Mouse (Mus musculus) embryonic facial prominence, embryonic 14.5 days (tissue): ENCODE measurements around the gene Gm45261. TPM values are rescaled to one million over a fixed set of nuclear protein-coding genes. Genes with fewer than 3 reads are reported as not detected.

ENCODE experiments used
- ATAC-seq: fragments of 200-750 bp; cut with Nextera tagmentation; 2 replicates; pipeline ENCODE4 v1.8.0; 2017; ENCODE audit warnings: low read depth, moderate number of reproducible peaks, moderate TSS enrichment
- DNase-seq: peaks from one replicate; pipeline ENCODE4 v3.0.0-alpha.2; 2015; ENCODE audit warnings: low spot score
- H3K27ac ChIP-seq: fragments of 300-500 bp; sonication (generic); replicated peaks from 2 replicates; pipeline ENCODE4 v1.5.1; 2014; ENCODE audit warnings: low read depth, mild to moderate bottlenecking, low read length, moderate library complexity
- H3K27me3 ChIP-seq: fragments of 300-500 bp; sonication (generic); replicated peaks from 2 replicates; pipeline ENCODE4 v1.6.1; 2014; ENCODE audit warnings: low read length; ENCODE audit not compliant: control insufficient read depth, insufficient read depth
- H3K36me3 ChIP-seq: fragments of 300-500 bp; sonication (generic); 2 replicates; pipeline ENCODE4 v1.6.1; 2014; ENCODE audit warnings: low read length, mixed read lengths; ENCODE audit not compliant: control insufficient read depth, insufficient read depth
- H3K4me1 ChIP-seq: fragments of 300-500 bp; sonication (generic); 2 replicates; pipeline ENCODE4 v1.6.1; 2014; ENCODE audit warnings: antibody characterized with exemption, low read length; ENCODE audit not compliant: control insufficient read depth, insufficient read depth
- H3K4me2 ChIP-seq: fragments of 300-500 bp; sonication (generic); 2 replicates; pipeline ENCODE4 v1.6.1; 2014; ENCODE audit warnings: low read depth, mild to moderate bottlenecking, low read length, moderate library complexity, mixed read lengths
- H3K4me3 ChIP-seq: fragments of 300-500 bp; sonication (generic); 2 replicates; pipeline ENCODE4 v1.5.1; 2014; ENCODE audit warnings: low read depth, mild to moderate bottlenecking, low read length
- H3K9ac ChIP-seq: fragments of 300-500 bp; sonication (generic); 2 replicates; pipeline ENCODE4 v1.6.1; 2014; ENCODE audit warnings: low read depth, mild to moderate bottlenecking, low read length, moderate library complexity, mixed read lengths
- H3K9me3 ChIP-seq: fragments of 300-500 bp; sonication (generic); 2 replicates; pipeline ENCODE4 v1.6.1; 2016; ENCODE audit warnings: low read length; ENCODE audit not compliant: control insufficient read depth
- WGBS: fragments of 180-500 bp; shearing (Covaris S2); extraction: QIAGEN DNeasy Blood & Tissue Kit; methylation state at CpG from one replicate; pipeline ENCODE4 v1.1.7; 2014; 5-methylcytosine and 5-hydroxymethylcytosine counted together
- polyA plus RNA-seq: library from polyadenylated mRNA; unstranded; fragments of >200 nt; fragmentation: Nextera tagmentation; extraction: Ambion mirVana; gene quantifications from 2 replicates; pipeline ENCODE4 v1.2.1, GENCODE M21; 2014

The Gm45261 gene
- polyA plus RNA-seq, 1 experiment from 2014 or later = not detected

GRCm38 (mm10) chr1:80424666-80425065, 36.6 kb downstream of the Gm45261 start:
- H3K36me3 ChIP-seq = no peaks in the 10 kb centered on the region
- H3K4me1 ChIP-seq = no peaks in the 10 kb centered on the region
- no peak overlapping the region for H3K9ac ChIP-seq
- no peaks in the 10 kb centered on the region for H3K9me3 ChIP-seq
- no peak overlapping the region for H3K4me2 ChIP-seq
- no peak for DNase-seq
- ATAC-seq = peak; percentile 41; the same call in 1 of the 2 replicates
- H3K27me3 ChIP-seq = no peaks in the 10 kb centered on the region
- no peak overlapping the region for H3K4me3 ChIP-seq
- 53% methylated on average over 1 of the region's 1 CpGs for WGBS
- no peak overlapping the region for H3K27ac ChIP-seq

DNA sequence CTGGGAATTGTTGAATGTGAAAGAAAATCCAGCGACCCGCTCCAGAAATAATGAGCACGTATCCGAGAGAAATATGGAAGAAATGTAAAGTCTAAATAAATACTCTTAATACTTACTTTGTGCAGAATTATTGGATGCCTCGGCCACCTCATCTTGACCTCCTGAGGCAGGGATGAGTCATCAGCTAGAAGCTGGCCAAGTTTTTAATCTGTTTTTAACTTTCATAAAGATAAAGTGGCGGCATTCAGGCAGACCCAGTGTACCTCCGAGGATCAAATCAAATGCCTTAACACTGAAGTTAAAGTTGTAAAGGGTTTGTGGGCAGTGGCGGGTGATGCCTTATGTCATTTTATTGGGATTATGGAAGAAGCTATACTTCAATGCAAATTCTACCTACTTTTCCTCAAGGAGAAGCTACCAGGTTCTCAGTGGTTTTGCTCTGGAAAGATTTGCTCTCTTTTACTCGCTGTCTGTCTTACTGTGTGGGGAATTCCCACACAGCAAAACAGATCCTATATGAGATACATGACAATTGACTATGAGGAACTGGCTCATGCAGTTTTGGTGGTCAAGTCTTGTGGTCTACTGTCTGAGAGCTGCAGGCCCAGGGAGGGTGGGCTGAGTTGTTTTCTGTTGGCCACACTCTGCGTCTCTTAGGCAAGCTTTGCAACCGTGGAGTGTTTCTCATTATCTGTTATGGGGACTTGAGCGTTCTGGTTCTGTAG, 42.8 kb downstream of the Gm45261 start:
- no peaks in the 10 kb centered on the region; the same call in 1 of the 2 replicates for H3K4me1 ChIP-seq
- no peaks in the 10 kb centered on the region for H3K9me3 ChIP-seq
- no peaks in the 10 kb centered on the region for H3K27me3 ChIP-seq
- H3K4me2 ChIP-seq = no peak overlapping the region
- ATAC-seq = no peak
- DNase-seq = peak; percentile 8
- H3K4me3 ChIP-seq = no peak overlapping the region
- H3K27ac ChIP-seq = no peak overlapping the region
- WGBS = 73% methylated on average over 12 of the region's 12 CpGs
- no peak overlapping the region for H3K9ac ChIP-seq
- no peaks in the 10 kb centered on the region for H3K36me3 ChIP-seq

- H3K27me3 ChIP-seq = no peaks in the 10 kb centered on the region
- no peak overlapping the region for H3K9ac ChIP-seq
- no peaks in the 10 kb centered on the region for H3K9me3 ChIP-seq
- no peak overlapping the region for H3K4me2 ChIP-seq
- no peaks in the 10 kb centered on the region for H3K36me3 ChIP-seq
- DNase-seq (no peak), ATAC-seq (no peak)
- H3K27ac ChIP-seq = no peak overlapping the region
- no peak overlapping the region for H3K4me3 ChIP-seq
- 64% methylated on average over 5 of the region's 5 CpGs for WGBS
- H3K4me1 ChIP-seq = no peaks in the 10 kb centered on the region; the same call in 1 of the 2 replicates
Observed at GRCm38 (mm10) chr1:80416329-80416728, 44.9 kb downstream of the Gm45261 start.

DNA sequence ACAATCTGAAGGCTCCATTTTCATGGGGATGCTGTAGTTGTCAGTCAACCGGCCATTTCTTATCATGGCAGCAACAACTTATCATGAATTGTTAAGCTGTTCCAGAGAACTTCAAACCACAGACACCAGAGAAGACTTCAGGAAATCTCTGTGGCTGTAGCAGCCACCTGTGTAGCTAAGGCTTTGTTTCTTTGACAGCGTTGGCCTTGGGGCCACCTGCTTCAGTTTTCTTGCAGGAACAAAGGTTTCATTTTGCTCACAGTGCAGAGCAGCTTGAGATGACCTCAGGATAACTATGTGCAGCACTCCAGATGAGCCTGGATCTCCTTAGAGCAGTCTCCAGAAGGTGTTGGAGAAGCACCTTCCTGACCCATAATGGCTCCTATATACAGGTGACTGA, 48.7 kb downstream of the Gm45261 start:
- H3K4me3 ChIP-seq = no peak overlapping the region
- no peaks in the 10 kb centered on the region; the same call in 1 of the 2 replicates for H3K4me1 ChIP-seq
- no peak for ATAC-seq
- H3K9me3 ChIP-seq = no peaks in the 10 kb centered on the region
- no peaks in the 10 kb centered on the region for H3K27me3 ChIP-seq
- no peaks in the 10 kb centered on the region for H3K36me3 ChIP-seq
- H3K4me2 ChIP-seq = no peak overlapping the region
- H3K27ac ChIP-seq = no peak overlapping the region
- no peak for DNase-seq
- WGBS = 75% methylated on average over 2 of the region's 2 CpGs
- no peak overlapping the region for H3K9ac ChIP-seq

DNA sequence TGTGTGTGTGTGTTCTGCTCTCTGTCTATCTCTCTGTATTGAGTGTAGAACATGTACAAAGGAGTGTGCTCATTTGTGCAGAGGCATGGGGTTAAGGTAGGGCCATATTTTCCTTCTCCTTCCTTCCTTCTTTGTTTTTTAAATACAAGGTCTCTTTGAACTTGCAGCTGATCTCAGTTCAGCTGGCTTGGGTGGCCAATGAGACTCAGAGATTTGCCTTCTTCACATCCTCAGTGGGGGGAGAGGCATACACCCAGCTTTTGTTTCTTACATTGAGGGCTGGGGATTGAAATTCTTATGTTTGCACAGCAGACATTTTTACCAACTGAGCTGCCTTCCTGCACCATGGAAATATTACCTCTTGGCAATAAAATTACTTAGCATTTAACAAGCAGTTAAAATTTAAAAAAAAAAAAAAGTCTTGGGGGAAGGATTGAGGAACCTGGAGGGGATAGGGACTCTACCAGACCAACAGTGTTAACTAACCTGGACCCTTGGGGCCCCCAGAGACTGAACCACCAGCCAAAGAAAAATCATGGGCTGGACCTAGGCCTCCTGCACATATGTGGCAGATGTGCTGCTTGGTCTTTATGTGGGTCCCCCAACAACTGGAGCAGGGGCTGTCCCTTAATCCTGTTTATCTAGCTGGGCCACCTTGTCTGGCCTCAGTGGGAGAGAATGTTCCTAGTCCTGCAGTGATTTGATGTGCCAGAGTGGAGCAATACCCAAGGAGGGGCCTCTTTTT, 50.8 kb downstream of the Gm45261 start:
- DNase-seq (no peak), ATAC-seq (no peak)
- Histone ChIP-seq H3K27ac (no peak overlapping the region), H3K4me2 (no peak overlapping the region), H3K27me3 (no peaks in the 10 kb centered on the region), H3K36me3 (no peaks in the 10 kb centered on the region), H3K9me3 (no peaks in the 10 kb centered on the region), H3K4me1 (no peaks in the 10 kb centered on the region), H3K4me3 (no peak overlapping the region), H3K9ac (no peak overlapping the region)

DNA sequence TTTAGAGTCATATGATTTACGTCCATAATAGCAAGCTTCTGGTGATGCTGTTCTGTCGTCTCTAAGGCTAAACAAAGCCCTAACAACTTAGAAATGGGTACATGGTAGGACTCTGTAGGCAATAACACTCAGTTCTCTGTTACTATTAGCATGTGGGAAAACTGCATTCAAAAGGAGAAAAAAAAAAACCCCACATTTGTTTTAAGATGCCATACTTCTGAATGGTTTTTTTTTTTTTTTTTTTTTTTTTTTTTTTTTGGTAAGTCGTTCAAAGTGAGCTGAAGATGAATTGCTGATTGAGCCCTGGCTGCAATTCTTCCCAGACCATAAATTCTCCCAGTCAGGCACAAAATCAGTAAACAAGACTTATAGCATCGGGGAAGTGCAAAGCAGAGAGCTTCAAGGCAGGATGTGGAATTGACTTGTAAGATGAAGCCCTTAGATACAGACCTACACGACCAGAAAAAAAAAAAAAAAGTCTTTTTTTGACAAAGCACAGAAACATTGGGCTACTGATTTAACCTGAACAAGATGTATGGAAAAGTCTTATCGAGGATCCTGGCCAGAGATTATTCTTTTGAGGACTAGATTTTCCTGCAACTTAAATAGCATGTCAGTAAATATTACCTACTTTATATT, 51.7 kb downstream of the Gm45261 start:
- no peak overlapping the region for H3K9ac ChIP-seq
- no peak overlapping the region for H3K4me3 ChIP-seq
- no peaks in the 10 kb centered on the region for H3K27me3 ChIP-seq
- H3K36me3 ChIP-seq = no peaks in the 10 kb centered on the region
- no peak overlapping the region for H3K4me2 ChIP-seq
- 49% methylated on average over 6 of the region's 6 CpGs for WGBS
- no peaks in the 10 kb centered on the region for H3K9me3 ChIP-seq
- H3K4me1 ChIP-seq = no peaks in the 10 kb centered on the region
- DNase-seq (no peak), ATAC-seq (no peak)
- H3K27ac ChIP-seq = no peak overlapping the region

DNA sequence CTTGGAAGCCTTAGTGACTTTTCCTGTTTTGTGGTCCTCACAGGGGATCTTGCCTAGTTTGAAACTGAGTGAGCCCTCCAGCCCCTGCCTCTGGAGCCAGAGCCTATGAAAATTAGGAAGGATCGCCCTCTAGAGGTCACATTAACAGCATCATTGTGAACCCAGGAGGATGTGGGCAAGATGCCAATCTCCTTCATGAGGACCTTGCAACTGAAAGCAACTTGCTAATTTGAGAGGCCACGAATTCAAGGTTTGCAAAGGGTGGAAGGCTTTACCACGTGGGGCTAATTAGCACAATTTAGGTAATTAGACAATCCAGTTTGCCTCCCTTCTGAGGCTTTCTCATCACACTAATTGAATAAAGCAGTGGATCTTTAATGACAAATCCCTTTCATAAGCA, 52.7 kb downstream of the Gm45261 start:
- no peak overlapping the region for H3K4me2 ChIP-seq
- no peaks in the 10 kb centered on the region for H3K36me3 ChIP-seq
- no peak overlapping the region for H3K9ac ChIP-seq
- H3K27ac ChIP-seq = no peak overlapping the region
- H3K9me3 ChIP-seq = no peaks in the 10 kb centered on the region
- H3K27me3 ChIP-seq = no peaks in the 10 kb centered on the region
- no peaks in the 10 kb centered on the region for H3K4me1 ChIP-seq
- H3K4me3 ChIP-seq = no peak overlapping the region
- 6% methylated on average over 3 of the region's 3 CpGs for WGBS
- DNase-seq (peak; percentile 91), ATAC-seq (peak; percentile 62; the same call in 1 of the 2 replicates)

DNA sequence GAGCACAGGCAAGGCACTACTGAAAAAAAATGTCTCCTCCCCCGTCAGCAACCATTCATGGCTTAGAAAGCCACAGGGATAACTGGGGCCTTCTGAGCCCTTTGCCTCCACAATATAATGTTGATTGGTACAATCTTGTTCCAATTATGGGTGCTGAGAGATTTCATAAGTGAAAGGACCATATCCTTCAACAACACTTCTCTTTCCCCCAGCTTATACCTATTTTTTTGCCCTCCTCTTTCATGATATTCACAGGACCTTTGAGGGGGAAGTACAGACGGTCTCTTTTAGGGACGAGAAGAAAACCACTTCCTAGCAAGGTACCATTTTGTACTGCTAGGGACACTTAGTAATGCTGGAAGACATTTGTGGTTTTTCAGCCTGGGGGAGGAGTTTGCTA, 57.1 kb downstream of the Gm45261 start:
- Histone ChIP-seq H3K27me3 (no peaks in the 10 kb centered on the region), H3K27ac (no peak overlapping the region), H3K36me3 (no peaks in the 10 kb centered on the region), H3K4me3 (no peak overlapping the region), H3K4me2 (no peak overlapping the region), H3K9ac (no peak overlapping the region), H3K9me3 (no peaks in the 10 kb centered on the region), H3K4me1 (no peaks in the 10 kb centered on the region)
- DNase-seq (no peak), ATAC-seq (no peak)
- WGBS = 61% methylated on average over 3 of the region's 3 CpGs
